Mouse (Mus musculus) CH12.LX (cell line): ENCODE results near the gene Egfl7.

Source experiments
- CTCF ChIP-seq, 2 experiments: IDR thresholded peaks in 1 of 2; conservative IDR thresholded peaks in 1 of 2; 2 replicates each; pipeline ENCODE4 v1.5.1; 2011 to 2012; ENCODE audit warnings: low read depth in 2 of 2, low read length in 2 of 2, improper control_type of control experiment in 1 of 2, inconsistent platforms in 1 of 2, mild to moderate bottlenecking in 1 of 2, moderate library complexity in 1 of 2
- E2F4 ChIP-seq: IDR thresholded peaks from 2 replicates; pipeline ENCODE4 v1.6.1; 2011; ENCODE audit warnings: low read depth, low read length, improper control_type of control experiment; ENCODE audit not compliant: insufficient replicate concordance
- KAT2A ChIP-seq: IDR thresholded peaks from 2 replicates; pipeline ENCODE4 v1.6.1; 2012; ENCODE audit warnings: low read length, improper control_type of control experiment, inconsistent platforms; ENCODE audit not compliant: insufficient replicate concordance
- MXI1 ChIP-seq: IDR thresholded peaks from 2 replicates; pipeline ENCODE4 v1.6.1; 2011; ENCODE audit warnings: mild to moderate bottlenecking, low read depth, low read length, improper control_type of control experiment
- POLR2AphosphoS2 ChIP-seq: IDR thresholded peaks from 2 replicates; pipeline ENCODE4 v1.6.1; 2011; ENCODE audit warnings: low read depth, low read length, improper control_type of control experiment
- TBP ChIP-seq: conservative IDR thresholded peaks from 2 replicates; pipeline ENCODE4 v1.6.1; 2011; ENCODE audit warnings: low read depth, low read length, improper control_type of control experiment
- UBTF ChIP-seq: IDR thresholded peaks from 2 replicates; pipeline ENCODE4 v1.6.1; 2012; ENCODE audit warnings: low read depth, mild to moderate bottlenecking, inconsistent platforms, low read length, improper control_type of control experiment, moderate library complexity

DNA sequence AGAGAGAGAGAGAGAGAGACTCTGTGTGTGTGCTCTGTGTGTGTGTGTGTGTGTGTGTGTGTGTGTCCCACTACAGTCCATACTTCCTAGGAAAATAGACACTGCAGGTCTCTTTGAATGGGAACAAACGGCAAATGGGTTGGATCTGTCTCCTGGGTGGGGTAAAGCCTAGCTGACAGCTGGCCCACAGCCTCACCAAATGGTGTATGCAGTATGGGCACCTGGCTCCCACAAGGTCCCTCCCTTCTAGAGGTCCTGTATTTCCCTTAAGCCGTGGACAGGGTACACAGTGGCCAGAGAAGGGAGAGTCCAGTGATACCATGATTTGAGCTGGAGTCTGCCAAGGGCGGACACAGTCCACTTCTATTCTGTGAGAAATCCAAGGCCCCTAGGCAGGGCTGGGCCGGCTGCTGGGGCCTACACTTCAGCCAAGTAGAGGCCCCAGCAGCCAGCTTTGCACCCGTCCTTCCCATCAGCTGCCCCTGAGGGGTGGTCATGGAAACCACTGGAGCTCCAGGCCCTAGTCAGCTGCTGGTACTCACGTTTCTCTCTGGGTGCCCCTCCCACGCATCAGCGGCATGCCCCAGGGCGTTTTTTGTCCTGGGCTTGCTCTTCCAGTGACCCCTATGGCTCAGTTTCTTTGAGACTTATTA, 38.4 kb upstream of the Egfl7 start:
- TF ChIP-seq KAT2A (no peak), CTCF (conservative IDR thresholded peaks at IDR 0.05 in 1 of 2, IDR thresholded peaks at IDR 0.05 in 1 of 2; ENCODE audit: low read depth in 2 of 2, low read length in 2 of 2) (no peak), E2F4 (no peak), TBP (no peak), POLR2AphosphoS2 (no peak), MXI1 (no peak), UBTF (no peak)
